Mouse (Mus musculus): ENCODE results near the gene Il3. TPM values are rescaled to one million over a fixed set of nuclear protein-coding genes. Genes with fewer than 3 reads are reported as not detected.

Gene Il3
- not detected in 2 replicates for polyA plus RNA-seq (2016; fragmentation: Nextera tagmentation; extraction: Ambion mirVana)

GRCm38 (mm10) chr11:54267177-54267576, at the start of gene Il3:
Il3 (minus strand) TSS chr11:54267277.
- Histone ChIP-seq H3K9me3 (replicated peaks) (no peaks in the 10 kb centered on the region), H3K36me3 (no peaks in the 10 kb centered on the region), H3K9ac (no peak within 1 kb of the TSS), H3K27me3 (replicated peaks) (peaks cover 14% of the 10 kb centered on the region; the same call in 1 of the 2 replicates), H3K27ac (no peak within 1 kb of the TSS), H3K4me2 (no peak within 1 kb of the TSS), H3K4me1 (no peaks in the 10 kb centered on the region), H3K4me3 (no peak within 1 kb of the TSS)
- no peak for ATAC-seq
- 47% methylated on average over 6 of the region's 6 CpGs for WGBS (ENCODE audit: insufficient replicate concordance)

GRCm38 (mm10) chr11:54315336-54315735, 48.3 kb upstream of the Il3 start:
- no peaks in the 10 kb centered on the region for H3K27me3 ChIP-seq (replicated peaks)
- no peaks in the 10 kb centered on the region for H3K9me3 ChIP-seq (replicated peaks)
- no peak overlapping the region for H3K4me3 ChIP-seq
- 0 out of 2 replicates have a peak overlapping the region, but pooled peaks have one; percentile 4 for H3K27ac ChIP-seq
- no peak for ATAC-seq
- 69% methylated on average over 5 of the region's 5 CpGs for WGBS (ENCODE audit: insufficient replicate concordance)
- H3K36me3 ChIP-seq: no peaks in the 10 kb centered on the region
- no peak overlapping the region for H3K9ac ChIP-seq
- peak overlapping the region; percentile 10; the same call in 1 of the 2 replicates for H3K4me2 ChIP-seq
- peaks cover 50% of the 10 kb centered on the region for H3K4me1 ChIP-seq

GRCm38 (mm10) chr11:54314740-54315139, 47.7 kb upstream of the Il3 start:
- Histone ChIP-seq H3K9ac (no peak overlapping the region), H3K4me3 (no peak overlapping the region), H3K27me3 (replicated peaks) (no peaks in the 10 kb centered on the region), H3K4me1 (peaks cover 50% of the 10 kb centered on the region), H3K9me3 (replicated peaks) (no peaks in the 10 kb centered on the region), H3K4me2 (peak overlapping the region; percentile 10; the same call in 1 of the 2 replicates), H3K27ac (peak overlapping the region; percentile 27; the same call in 1 of the 2 replicates), H3K36me3 (no peaks in the 10 kb centered on the region)
- 19% methylated on average over 3 of the region's 3 CpGs for WGBS (ENCODE audit: insufficient replicate concordance)
- ATAC-seq: peak; percentile 83

- Histone ChIP-seq H3K27ac (peak overlapping the region; percentile 38), H3K9me3 (replicated peaks) (no peaks in the 10 kb centered on the region), H3K4me3 (no peak overlapping the region), H3K9ac (no peak overlapping the region), H3K27me3 (replicated peaks) (no peaks in the 10 kb centered on the region), H3K4me2 (peak overlapping the region; percentile 24), H3K36me3 (no peaks in the 10 kb centered on the region), H3K4me1 (peaks cover 50% of the 10 kb centered on the region)
- ATAC-seq: peak; percentile 73
- 45% methylated on average over 7 of the region's 7 CpGs for WGBS (ENCODE audit: insufficient replicate concordance)
Observed at GRCm38 (mm10) chr11:54313391-54314360, 46.6 kb upstream of the Il3 start.

GRCm38 (mm10) chr11:54312603-54313002, 45.5 kb upstream of the Il3 start:
- Histone ChIP-seq H3K9ac (no peak overlapping the region), H3K4me3 (no peak overlapping the region), H3K4me1 (peaks cover 50% of the 10 kb centered on the region), H3K9me3 (replicated peaks) (no peaks in the 10 kb centered on the region), H3K27ac (peak overlapping the region; percentile 38; the same call in 1 of the 2 replicates), H3K36me3 (no peaks in the 10 kb centered on the region), H3K27me3 (replicated peaks) (0 out of 2 replicates have a peak, but pooled peaks cover 4% of the 10 kb centered on the region), H3K4me2 (no peak overlapping the region)
- no peak for ATAC-seq
- 17% methylated on average over 1 of the region's 1 CpGs for WGBS (ENCODE audit: insufficient replicate concordance)

GRCm38 (mm10) chr11:54312021-54312420, 44.9 kb upstream of the Il3 start:
- no peak overlapping the region for H3K4me3 ChIP-seq
- H3K36me3 ChIP-seq: no peaks in the 10 kb centered on the region
- H3K4me2 ChIP-seq: no peak overlapping the region
- H3K9me3 ChIP-seq (replicated peaks): no peaks in the 10 kb centered on the region
- no peak overlapping the region for H3K9ac ChIP-seq
- H3K4me1 ChIP-seq: peaks cover 50% of the 10 kb centered on the region
- WGBS (ENCODE audit: insufficient replicate concordance): 36% methylated on average over 5 of the region's 5 CpGs
- no peak for ATAC-seq
- H3K27ac ChIP-seq: no peak overlapping the region
- peaks cover 7% of the 10 kb centered on the region for H3K27me3 ChIP-seq (replicated peaks)

GRCm38 (mm10) chr11:54310588-54310987, 43.5 kb upstream of the Il3 start:
- H3K4me2 ChIP-seq: no peak overlapping the region
- 64% methylated on average over 2 of the region's 2 CpGs for WGBS (ENCODE audit: insufficient replicate concordance)

GRCm38 (mm10) chr11:54307139-54307816, 40.2 kb upstream of the Il3 start:
- Histone ChIP-seq H3K9me3 (replicated peaks) (no peaks in the 10 kb centered on the region), H3K9ac (no peak overlapping the region), H3K36me3 (no peaks in the 10 kb centered on the region), H3K27me3 (replicated peaks) (peaks cover 53% of the 10 kb centered on the region), H3K27ac (no peak overlapping the region), H3K4me3 (no peak overlapping the region), H3K4me1 (peaks cover 20% of the 10 kb centered on the region), H3K4me2 (no peak overlapping the region)
- WGBS (ENCODE audit: insufficient replicate concordance): 62% methylated on average over 7 of the region's 7 CpGs
- ATAC-seq: no peak; the same call in 1 of the 2 replicates

More at GRCm38 (mm10) chr11:54310588-54310987, 43.5 kb upstream of the Il3 start:
- Histone ChIP-seq H3K27me3 (replicated peaks) (peaks cover 20% of the 10 kb centered on the region), H3K9me3 (replicated peaks) (no peaks in the 10 kb centered on the region), H3K36me3 (no peaks in the 10 kb centered on the region), H3K4me3 (no peak overlapping the region), H3K4me1 (peaks cover 43% of the 10 kb centered on the region), H3K9ac (no peak overlapping the region), H3K27ac (no peak overlapping the region)
- ATAC-seq: no peak

GRCm38 (mm10) chr11:54305331-54305730, 38.3 kb upstream of the Il3 start:
- H3K9ac ChIP-seq: no peak overlapping the region
- no peak overlapping the region for H3K4me3 ChIP-seq
- no peaks in the 10 kb centered on the region for H3K9me3 ChIP-seq (replicated peaks)
- H3K4me2 ChIP-seq: no peak overlapping the region
- no peak overlapping the region for H3K27ac ChIP-seq
- 63% methylated on average over 3 of the region's 3 CpGs for WGBS (ENCODE audit: insufficient replicate concordance)
- peaks cover 10% of the 10 kb centered on the region for H3K4me1 ChIP-seq
- peaks cover 61% of the 10 kb centered on the region for H3K27me3 ChIP-seq (replicated peaks)
- H3K36me3 ChIP-seq: no peaks in the 10 kb centered on the region
- no peak for ATAC-seq

GRCm38 (mm10) chr11:54304471-54304873, 37.4 kb upstream of the Il3 start:
- no peak overlapping the region for H3K9ac ChIP-seq
- 10% methylated on average over 7 of the region's 7 CpGs for WGBS (ENCODE audit: insufficient replicate concordance)
- H3K27me3 ChIP-seq (replicated peaks): peaks cover 61% of the 10 kb centered on the region

GRCm38 (mm10) chr11:54303728-54304470, 36.8 kb upstream of the Il3 start, which contains the start of gene Acsl6:
Acsl6 (plus strand) TSS chr11:54303798.
- Histone ChIP-seq H3K9ac (no peak within 1 kb of the TSS), H3K4me2 (peak within 1 kb of the TSS; percentile 73), H3K27me3 (replicated peaks) (peaks cover 61% of the 10 kb centered on the region), H3K4me3 (peak within 1 kb of the TSS; percentile 51), H3K9me3 (replicated peaks) (0 out of 2 replicates have a peak, but pooled peaks cover 3% of the 10 kb centered on the region), H3K36me3 (no peaks in the 10 kb centered on the region), H3K27ac (no peak within 1 kb of the TSS), H3K4me1 (peaks cover 10% of the 10 kb centered on the region)
- WGBS (ENCODE audit: insufficient replicate concordance): 1% methylated on average over 56 of the region's 59 CpGs
- no peak for ATAC-seq

More at GRCm38 (mm10) chr11:54304471-54304873, 37.4 kb upstream of the Il3 start:
- Histone ChIP-seq H3K27ac (no peak overlapping the region), H3K4me3 (peak overlapping the region; percentile 51), H3K4me1 (peaks cover 10% of the 10 kb centered on the region), H3K4me2 (peak overlapping the region; percentile 73), H3K36me3 (no peaks in the 10 kb centered on the region), H3K9me3 (replicated peaks) (no peaks in the 10 kb centered on the region)
- ATAC-seq: no peak
